Mouse (Mus musculus) c-Kit-positive CD71-positive TER-119-positive erythroid progenitor cells, embryonic 14.5 days (primary cell): Measurements from ENCODE around the gene Gal3st4.
"Not testable (repeated sequence)": the region's sequence is repeated elsewhere in the genome, so short reads cannot be mapped to it uniquely, and the experiment has no call there.

ENCODE experiments used
- DNase-seq: peaks from one replicate; pipeline ENCODE4 v3.0.0-alpha.2; 2013; ENCODE audit warnings: low spot score

The Gal3st4 gene

DNA sequence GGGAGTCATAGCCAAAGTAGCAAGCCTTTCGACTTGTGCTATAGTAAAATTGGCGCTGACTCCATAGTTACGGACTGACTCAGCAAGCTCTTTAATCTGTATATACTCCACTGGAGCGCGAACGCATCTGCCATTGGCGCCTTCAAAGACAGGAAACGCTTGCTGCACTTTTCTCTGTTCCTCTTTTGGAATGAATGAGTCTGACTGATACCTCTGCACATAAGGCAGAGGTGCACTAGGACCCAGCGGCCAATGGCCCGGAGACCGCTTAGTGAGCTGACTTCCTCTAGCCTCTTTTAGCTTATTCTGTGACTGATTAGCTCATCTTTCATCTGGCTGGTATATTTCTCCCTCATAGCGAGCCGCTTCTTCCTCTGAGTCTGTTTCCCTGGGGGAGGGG, 56.0 kb downstream of the Gal3st4 start:
- not testable (repeated sequence) for DNase-seq
